Mouse (Mus musculus) embryonic facial prominence, embryonic 14.5 days (tissue): Measurements from ENCODE around the gene Scn4b. TPM values are rescaled to one million over a fixed set of nuclear protein-coding genes. Genes with fewer than 3 reads are reported as not detected.

ENCODE experiments used
- ATAC-seq: fragments of 200-750 bp; cut with Nextera tagmentation; 2 replicates; pipeline ENCODE4 v1.8.0; 2017; ENCODE audit warnings: low read depth, moderate number of reproducible peaks, moderate TSS enrichment
- DNase-seq: peaks from one replicate; pipeline ENCODE4 v3.0.0-alpha.2; 2015; ENCODE audit warnings: low spot score
- H3K27ac ChIP-seq: fragments of 300-500 bp; sonication (generic); replicated peaks from 2 replicates; pipeline ENCODE4 v1.5.1; 2014; ENCODE audit warnings: low read depth, mild to moderate bottlenecking, low read length, moderate library complexity
- H3K27me3 ChIP-seq: fragments of 300-500 bp; sonication (generic); replicated peaks from 2 replicates; pipeline ENCODE4 v1.6.1; 2014; ENCODE audit warnings: low read length; ENCODE audit not compliant: control insufficient read depth, insufficient read depth
- H3K36me3 ChIP-seq: fragments of 300-500 bp; sonication (generic); 2 replicates; pipeline ENCODE4 v1.6.1; 2014; ENCODE audit warnings: low read length, mixed read lengths; ENCODE audit not compliant: control insufficient read depth, insufficient read depth
- H3K4me1 ChIP-seq: fragments of 300-500 bp; sonication (generic); 2 replicates; pipeline ENCODE4 v1.6.1; 2014; ENCODE audit warnings: antibody characterized with exemption, low read length; ENCODE audit not compliant: control insufficient read depth, insufficient read depth
- H3K4me2 ChIP-seq: fragments of 300-500 bp; sonication (generic); 2 replicates; pipeline ENCODE4 v1.6.1; 2014; ENCODE audit warnings: low read depth, mild to moderate bottlenecking, low read length, moderate library complexity, mixed read lengths
- H3K4me3 ChIP-seq: fragments of 300-500 bp; sonication (generic); 2 replicates; pipeline ENCODE4 v1.5.1; 2014; ENCODE audit warnings: low read depth, mild to moderate bottlenecking, low read length
- H3K9ac ChIP-seq: fragments of 300-500 bp; sonication (generic); 2 replicates; pipeline ENCODE4 v1.6.1; 2014; ENCODE audit warnings: low read depth, mild to moderate bottlenecking, low read length, moderate library complexity, mixed read lengths
- H3K9me3 ChIP-seq: fragments of 300-500 bp; sonication (generic); 2 replicates; pipeline ENCODE4 v1.6.1; 2016; ENCODE audit warnings: low read length; ENCODE audit not compliant: control insufficient read depth
- WGBS: fragments of 180-500 bp; shearing (Covaris S2); extraction: QIAGEN DNeasy Blood & Tissue Kit; methylation state at CpG from one replicate; pipeline ENCODE4 v1.1.7; 2014; 5-methylcytosine and 5-hydroxymethylcytosine counted together
- polyA plus RNA-seq: library from polyadenylated mRNA; unstranded; fragments of >200 nt; fragmentation: Nextera tagmentation; extraction: Ambion mirVana; gene quantifications from 2 replicates; pipeline ENCODE4 v1.2.1, GENCODE M21; 2014

Scn4b gene
- polyA plus RNA-seq, 1 experiment from 2014 or later = 0.19 TPM

DNA sequence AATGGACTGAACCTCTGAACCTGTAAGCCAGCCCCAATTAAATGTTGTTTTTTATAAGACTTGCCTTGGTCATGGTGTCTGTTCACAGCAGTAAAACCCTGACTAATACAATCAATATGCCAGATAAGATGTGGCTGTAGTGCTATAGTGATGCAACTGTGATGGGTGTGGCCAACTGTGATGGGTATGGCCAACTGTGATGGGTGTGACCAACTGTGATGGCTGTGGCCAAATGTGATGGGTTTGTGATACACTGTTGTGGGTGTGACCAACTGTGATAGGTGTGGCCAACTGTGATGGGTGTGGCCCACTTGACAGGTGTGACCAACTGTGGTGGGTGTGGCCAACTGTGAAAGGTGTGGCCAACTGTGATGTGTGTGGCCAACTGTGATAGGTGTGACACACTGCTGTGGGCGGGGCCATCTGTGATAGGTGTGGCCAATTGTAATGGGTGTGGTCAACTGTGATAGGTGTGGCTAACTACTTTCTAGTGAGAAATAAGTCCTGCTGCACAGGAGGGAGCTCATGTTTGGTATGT is 32.9 kb downstream of the Scn4b start:
- H3K27ac ChIP-seq = no peak overlapping the region
- no peak overlapping the region for H3K9ac ChIP-seq
- ATAC-seq (no peak), DNase-seq (no peak)
- H3K9me3 ChIP-seq = no peaks in the 10 kb centered on the region
- H3K36me3 ChIP-seq = no peaks in the 10 kb centered on the region
- no peaks in the 10 kb centered on the region for H3K27me3 ChIP-seq
- H3K4me3 ChIP-seq = no peak overlapping the region
- no peak overlapping the region for H3K4me2 ChIP-seq
- H3K4me1 ChIP-seq = no peaks in the 10 kb centered on the region
- WGBS = 72% methylated on average over 1 of the region's 1 CpGs

DNA sequence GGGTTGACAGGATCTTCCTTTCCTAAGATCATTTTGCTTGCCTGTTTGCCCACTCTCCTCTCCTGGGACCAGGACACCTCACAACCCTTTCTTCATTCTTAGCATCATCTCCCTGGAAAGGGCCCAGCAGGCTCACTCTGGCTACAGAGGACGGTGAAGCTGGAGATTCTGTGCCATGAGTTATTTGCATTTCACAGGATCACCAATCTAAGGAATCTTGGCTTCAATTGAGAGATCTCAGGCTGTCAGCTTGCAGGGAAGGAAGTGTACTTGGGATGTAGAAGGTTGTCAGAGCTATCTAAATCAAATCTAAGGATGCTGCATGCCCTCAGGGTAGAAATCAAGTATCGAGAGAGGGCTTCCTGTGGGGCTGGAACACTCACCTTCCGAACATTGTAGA is 35.3 kb downstream of the Scn4b start:
- H3K27me3 ChIP-seq = no peaks in the 10 kb centered on the region
- no peak overlapping the region for H3K4me2 ChIP-seq
- WGBS = 54% methylated on average over 3 of the region's 3 CpGs
- no peak overlapping the region for H3K27ac ChIP-seq
- H3K9ac ChIP-seq = no peak overlapping the region
- ATAC-seq (no peak), DNase-seq (no peak)
- H3K36me3 ChIP-seq = no peaks in the 10 kb centered on the region
- H3K4me3 ChIP-seq = no peak overlapping the region
- no peaks in the 10 kb centered on the region for H3K4me1 ChIP-seq
- H3K9me3 ChIP-seq = no peaks in the 10 kb centered on the region

DNA sequence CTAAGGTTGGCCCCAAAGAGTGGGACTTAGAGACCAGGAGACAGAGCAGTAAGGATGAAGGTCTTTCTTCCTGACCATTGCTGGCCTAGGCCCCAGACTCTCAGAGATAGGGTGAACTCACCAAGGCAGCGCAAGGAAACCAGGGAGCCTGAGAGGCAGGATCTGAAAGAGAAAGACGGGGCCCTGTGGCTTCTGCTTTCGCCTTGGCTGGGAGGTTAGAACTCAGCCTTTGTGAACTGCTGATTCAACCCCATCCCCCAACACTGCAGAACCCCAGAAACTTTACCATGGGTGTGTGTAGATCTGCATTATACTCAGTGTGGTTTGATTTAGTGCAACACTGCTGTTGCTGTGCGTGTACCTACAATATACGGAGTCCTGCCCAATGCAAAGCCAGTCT is 41.1 kb downstream of the Scn4b start:
- 80% methylated on average over 5 of the region's 5 CpGs for WGBS
- Histone ChIP-seq H3K27ac (no peak overlapping the region), H3K27me3 (no peaks in the 10 kb centered on the region), H3K9ac (no peak overlapping the region), H3K4me2 (no peak overlapping the region), H3K36me3 (no peaks in the 10 kb centered on the region), H3K9me3 (no peaks in the 10 kb centered on the region), H3K4me3 (no peak overlapping the region), H3K4me1 (no peaks in the 10 kb centered on the region)
- DNase-seq (no peak), ATAC-seq (no peak)

DNA sequence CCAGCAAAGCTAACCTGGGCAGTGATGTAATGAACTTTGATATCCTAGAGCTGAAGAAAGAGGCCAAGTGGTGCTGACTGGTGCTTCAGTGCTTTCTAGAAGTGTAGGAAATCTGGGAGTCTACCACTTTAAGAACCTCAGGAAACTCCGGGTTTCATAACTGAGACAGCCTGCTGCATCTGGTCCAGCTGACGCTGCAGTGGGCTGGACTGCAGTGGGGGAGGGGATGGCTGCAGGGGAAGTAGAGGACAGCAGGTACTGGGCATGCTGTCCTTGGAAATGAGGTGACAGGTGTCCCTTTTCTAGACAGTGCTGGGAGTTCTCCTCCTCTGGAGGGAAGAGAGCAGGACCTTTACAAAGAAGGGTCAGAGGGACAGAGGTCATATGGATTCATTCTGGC is 43.6 kb downstream of the Scn4b start, which contains the start of gene BC049352:
Gene BC049352 (plus strand): TSS at position 238 of the 400 bp plus-strand sequence.
- H3K4me2 ChIP-seq = no peak within 1 kb of the TSS
- H3K9me3 ChIP-seq = no peaks in the 10 kb centered on the region
- no peaks in the 10 kb centered on the region for H3K4me1 ChIP-seq
- H3K36me3 ChIP-seq = no peaks in the 10 kb centered on the region
- H3K9ac ChIP-seq = no peak within 1 kb of the TSS
- H3K4me3 ChIP-seq = no peak within 1 kb of the TSS
- DNase-seq (no peak), ATAC-seq (no peak)
- no peaks in the 10 kb centered on the region for H3K27me3 ChIP-seq
- WGBS = 8% methylated on average over 2 of the region's 2 CpGs
- H3K27ac ChIP-seq = no peak within 1 kb of the TSS

DNA sequence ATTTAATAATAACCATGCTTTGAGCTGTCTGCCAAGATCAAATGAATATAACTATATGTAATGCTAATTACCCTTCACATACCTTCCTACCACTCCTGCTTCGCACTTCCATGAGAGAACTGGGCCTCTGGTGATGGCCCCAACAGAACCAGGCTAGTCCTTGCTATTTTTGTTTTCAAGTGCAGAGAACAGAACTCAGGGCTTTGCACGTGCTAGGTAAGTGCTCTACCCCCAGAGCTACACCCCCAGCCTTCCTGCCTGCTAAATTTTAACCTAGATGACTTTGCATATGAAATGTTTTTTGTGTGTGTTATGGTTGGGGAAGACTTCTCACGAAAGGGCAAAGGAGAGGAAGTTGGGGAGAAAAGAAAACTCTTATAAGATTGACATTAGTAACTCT is 44.3 kb downstream of the Scn4b start:
- DNase-seq (no peak), ATAC-seq (no peak)
- no peaks in the 10 kb centered on the region for H3K9me3 ChIP-seq
- no peaks in the 10 kb centered on the region for H3K27me3 ChIP-seq
- 52% methylated on average over 3 of the region's 3 CpGs for WGBS
- no peak overlapping the region for H3K27ac ChIP-seq
- no peak overlapping the region for H3K4me3 ChIP-seq
- H3K4me1 ChIP-seq = no peaks in the 10 kb centered on the region
- no peaks in the 10 kb centered on the region for H3K36me3 ChIP-seq
- no peak overlapping the region for H3K4me2 ChIP-seq
- H3K9ac ChIP-seq = no peak overlapping the region

DNA sequence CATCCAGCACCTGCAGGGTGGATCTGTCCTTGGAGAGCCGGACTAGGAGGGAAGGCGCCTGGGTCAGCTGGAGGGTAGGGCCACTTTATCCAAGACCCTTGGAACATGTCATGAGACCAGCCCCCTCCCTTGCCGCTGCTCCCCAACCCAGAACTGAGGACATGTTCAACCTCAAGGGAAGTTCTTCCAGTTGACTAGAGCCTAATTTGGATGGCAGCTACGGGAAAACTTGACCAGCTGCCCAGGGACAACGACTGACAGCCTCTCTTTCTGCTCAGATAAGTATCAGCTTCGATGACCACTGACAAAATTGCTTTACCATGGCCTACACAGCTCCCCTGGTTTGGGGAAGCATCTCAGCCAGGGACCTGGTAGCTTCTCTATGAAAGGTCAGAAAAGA is 45.1 kb downstream of the Scn4b start:
- Histone ChIP-seq H3K36me3 (no peaks in the 10 kb centered on the region), H3K4me3 (no peak overlapping the region), H3K4me1 (no peaks in the 10 kb centered on the region), H3K27ac (no peak overlapping the region), H3K27me3 (no peaks in the 10 kb centered on the region), H3K9me3 (no peaks in the 10 kb centered on the region), H3K4me2 (no peak overlapping the region), H3K9ac (no peak overlapping the region)
- DNase-seq (no peak), ATAC-seq (no peak)
- 88% methylated on average over 6 of the region's 6 CpGs for WGBS

DNA sequence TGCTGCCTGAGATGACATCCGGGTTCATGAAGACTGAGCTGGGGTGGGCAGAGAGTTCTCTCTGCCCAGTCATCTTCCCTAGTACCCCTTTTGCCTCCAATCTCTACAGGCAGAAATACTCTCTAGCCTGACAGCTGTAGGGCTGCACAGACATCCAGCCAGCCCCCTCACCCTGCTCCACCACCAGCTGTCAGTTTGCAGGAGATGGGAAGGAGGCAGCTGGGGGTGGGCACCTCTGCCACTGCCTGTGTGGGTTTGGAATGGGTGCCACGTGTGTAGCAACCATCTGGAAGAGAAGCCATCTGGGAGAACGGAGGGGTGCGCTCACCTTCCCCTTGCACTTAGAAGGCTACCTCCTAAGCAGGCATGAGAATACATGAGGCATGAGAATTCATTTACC is 47.1 kb downstream of the Scn4b start:
- no peak overlapping the region for H3K4me3 ChIP-seq
- no peaks in the 10 kb centered on the region for H3K9me3 ChIP-seq
- WGBS = 65% methylated on average over 4 of the region's 4 CpGs
- H3K4me1 ChIP-seq = no peaks in the 10 kb centered on the region
- no peaks in the 10 kb centered on the region for H3K36me3 ChIP-seq
- no peaks in the 10 kb centered on the region for H3K27me3 ChIP-seq
- no peak for ATAC-seq
- DNase-seq = no peak
- H3K27ac ChIP-seq = no peak overlapping the region
- H3K9ac ChIP-seq = no peak overlapping the region
- no peak overlapping the region for H3K4me2 ChIP-seq

DNA sequence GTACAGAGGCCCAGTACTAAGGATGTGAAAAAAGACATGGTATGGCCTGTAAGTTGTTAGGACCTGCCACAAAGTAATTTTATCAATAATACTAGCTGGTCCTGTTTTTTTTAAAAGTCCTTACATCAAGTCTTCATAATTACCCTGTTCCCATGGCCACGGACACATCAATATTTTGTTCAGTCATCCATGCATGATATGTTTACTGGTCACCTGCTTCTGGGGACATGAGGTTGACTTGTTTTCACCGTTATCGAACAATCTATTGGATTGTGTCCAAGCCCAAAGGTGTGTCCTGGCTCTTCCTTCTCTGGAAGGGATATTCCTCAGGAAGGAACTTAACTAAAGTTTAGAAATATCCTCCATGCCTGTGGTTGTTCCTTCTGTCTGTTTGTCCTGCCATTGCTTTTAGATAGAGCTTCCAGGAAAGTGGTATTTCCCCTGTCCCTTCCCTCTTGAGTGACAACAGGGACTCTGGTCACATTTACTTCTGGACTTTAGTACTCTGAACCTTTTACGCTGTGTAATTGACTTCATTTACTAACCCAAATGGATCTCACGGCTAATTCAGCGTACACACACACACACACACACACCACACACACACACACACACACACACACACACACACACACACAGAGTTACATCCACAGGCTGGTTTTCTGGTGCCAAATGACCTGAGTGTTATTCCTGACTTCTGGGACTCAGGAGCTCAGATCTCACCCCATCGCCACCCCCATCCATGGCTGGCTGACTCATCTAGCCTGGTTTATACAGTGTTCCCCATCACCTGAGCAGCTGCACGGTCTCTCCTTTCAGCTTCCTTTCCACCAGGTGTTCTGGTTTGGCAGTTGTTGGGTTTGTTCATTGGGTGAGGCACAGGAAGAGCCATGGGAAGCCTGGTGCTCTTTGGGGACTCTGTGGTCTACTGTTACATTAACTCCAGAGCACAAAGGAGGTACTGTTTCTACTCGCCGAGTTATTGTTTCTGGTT is 50.7 kb downstream of the Scn4b start:
- peak; percentile 71 for ATAC-seq
- H3K36me3 ChIP-seq = no peaks in the 10 kb centered on the region
- H3K9me3 ChIP-seq = 0 out of 2 replicates have a peak, but pooled peaks cover 3% of the 10 kb centered on the region
- no peaks in the 10 kb centered on the region for H3K27me3 ChIP-seq
- H3K27ac ChIP-seq = no peak overlapping the region
- H3K4me2 ChIP-seq = no peak overlapping the region
- 83% methylated on average over 10 of the region's 10 CpGs for WGBS
- H3K4me1 ChIP-seq = no peaks in the 10 kb centered on the region
- DNase-seq = peak; percentile 26
- no peak overlapping the region for H3K9ac ChIP-seq
- H3K4me3 ChIP-seq = no peak overlapping the region
